Mouse (Mus musculus) granulocyte monocyte progenitor cell, adult 5-6 weeks (primary cell): Measurements from ENCODE around the gene Olfr190. TPM values are rescaled to one million over a fixed set of nuclear protein-coding genes. Genes with fewer than 3 reads are reported as not detected.
"Not testable (repeated sequence)": the region's sequence is repeated elsewhere in the genome, so short reads cannot be mapped to it uniquely, and the experiment has no call there.

ENCODE experiments used
- ATAC-seq: replicated peaks from 2 replicates; pipeline ENCODE4 v1.8.0; 2016; ENCODE audit warnings: mild to moderate bottlenecking, moderate TSS enrichment, inconsistent platforms; ENCODE audit not compliant: poor library complexity, severe bottlenecking
- total RNA-seq, 2 experiments: library from RNA; stranded (forward) in 1 of 2; stranded (reverse) in 1 of 2; fragments of 200-712, 200-1000 nt in 1 of 2; fragments of >200 nt in 1 of 2; fragmentation: Nextera tagmentation in 1 of 2; gene quantifications; 2 replicates each; pipeline ENCODE4 v1.2.3; 2014 to 2017

Olfr190 gene
- not detected in 2 replicates for total RNA-seq (2014; fragmentation: Nextera tagmentation)
- total RNA-seq (2017), result not detected in 2 replicates

- no peak for ATAC-seq
Observed at GRCm38 (mm10) chr16:59077905-59078304, at the start of gene Olfr190. Gene Olfr190, minus strand, starts transcription at chr16:59078005.

- no peak for ATAC-seq
Observed at GRCm38 (mm10) chr16:59120969-59121368, 43.2 kb upstream of the Olfr190 start, which contains the start of gene Olfr194. Gene Olfr194, minus strand, starts transcription at chr16:59121069.

GRCm38 (mm10) chr16:59111781-59112180 lies 34.0 kb upstream of the Olfr190 start, which contains the start of gene Olfr193:
Gene Olfr193, minus strand, starts transcription at chr16:59111881.
- ATAC-seq, result no peak

GRCm38 (mm10) chr16:59108522-59108921 lies 30.7 kb upstream of the Olfr190 start:
- not testable (repeated sequence) for ATAC-seq

- no peak for ATAC-seq
Observed at GRCm38 (mm10) chr16:59105312-59105711, 27.5 kb upstream of the Olfr190 start.

- ATAC-seq, result not testable (repeated sequence)
Observed at GRCm38 (mm10) chr16:59089722-59090121, 11.9 kb upstream of the Olfr190 start, which contains the start of gene Olfr191. Gene Olfr191, minus strand, starts transcription at chr16:59089822.

GRCm38 (mm10) chr16:59081113-59081512 lies 3.3 kb upstream of the Olfr190 start:
- not testable (repeated sequence) for ATAC-seq

- no peak for ATAC-seq
Observed at GRCm38 (mm10) chr16:59073520-59073919, 4.3 kb downstream of the Olfr190 start.

GRCm38 (mm10) chr16:59071755-59072154 lies 6.0 kb downstream of the Olfr190 start:
- ATAC-seq, result no peak

GRCm38 (mm10) chr16:59062411-59062810 lies 15.4 kb downstream of the Olfr190 start:
- not testable (repeated sequence) for ATAC-seq

GRCm38 (mm10) chr16:59049286-59049685 lies 28.5 kb downstream of the Olfr190 start:
- not testable (repeated sequence) for ATAC-seq

GRCm38 (mm10) chr16:59048860-59049259 lies 28.9 kb downstream of the Olfr190 start:
- no peak for ATAC-seq

- no peak for ATAC-seq
Observed at GRCm38 (mm10) chr16:59047579-59047978, 30.2 kb downstream of the Olfr190 start.

GRCm38 (mm10) chr16:59045835-59046234 lies 32.0 kb downstream of the Olfr190 start:
- no peak for ATAC-seq

GRCm38 (mm10) chr16:59039710-59040109 lies 38.1 kb downstream of the Olfr190 start, which contains the start of gene Olfr187:
Gene Olfr187, minus strand, starts transcription at chr16:59039767.
- ATAC-seq, result no peak

- no peak for ATAC-seq
Observed at GRCm38 (mm10) chr16:59030191-59030590, 47.6 kb downstream of the Olfr190 start, which contains the start of gene Olfr186. Gene Olfr186, minus strand, starts transcription at chr16:59030291.

Other genes with a start within 250 kb of the Olfr190 start
- gene Olfr177, start 203.2 kb downstream of the Olfr190 start, total RNA-seq (2014; fragmentation: Nextera tagmentation), result not detected in 2 replicates
- gene Olfr177, start 203.2 kb downstream of the Olfr190 start, total RNA-seq (2017), result not detected in 2 replicates
- gene Olfr178, start 185.9 kb downstream of the Olfr190 start, total RNA-seq (2014; fragmentation: Nextera tagmentation), result not detected in 2 replicates
- not detected in 2 replicates for gene Olfr178, start 185.9 kb downstream of the Olfr190 start, total RNA-seq (2017)
- gene Olfr181, start 149.2 kb downstream of the Olfr190 start, total RNA-seq (2014; fragmentation: Nextera tagmentation), result not detected in 2 replicates
- gene Olfr181, start 149.2 kb downstream of the Olfr190 start, total RNA-seq (2017), result not detected in 2 replicates
- gene Olfr180, start 148.6 kb downstream of the Olfr190 start, total RNA-seq (2014; fragmentation: Nextera tagmentation), result not detected in 2 replicates
- not detected in 2 replicates for gene Olfr180, start 148.6 kb downstream of the Olfr190 start, total RNA-seq (2017)
- not detected in 2 replicates for gene Olfr183, start 82.6 kb downstream of the Olfr190 start, total RNA-seq (2014; fragmentation: Nextera tagmentation)
- not detected in 2 replicates for gene Olfr183, start 82.6 kb downstream of the Olfr190 start, total RNA-seq (2017)
- not detected in 2 replicates for gene Olfr186, start 47.7 kb downstream of the Olfr190 start, total RNA-seq (2014; fragmentation: Nextera tagmentation)
- not detected in 2 replicates for gene Olfr186, start 47.7 kb downstream of the Olfr190 start, total RNA-seq (2017)
- gene Olfr187, start 38.2 kb downstream of the Olfr190 start, total RNA-seq (2014; fragmentation: Nextera tagmentation), result not detected in 2 replicates
- not detected in 2 replicates for gene Olfr187, start 38.2 kb downstream of the Olfr190 start, total RNA-seq (2017)
- gene Olfr191, start 11.8 kb upstream of the Olfr190 start, total RNA-seq (2014; fragmentation: Nextera tagmentation), result not detected in 2 replicates
- not detected in 2 replicates for gene Olfr191, start 11.8 kb upstream of the Olfr190 start, total RNA-seq (2017)
- not detected in 2 replicates for gene Olfr193, start 33.9 kb upstream of the Olfr190 start, total RNA-seq (2014; fragmentation: Nextera tagmentation)
- not detected in 2 replicates for gene Olfr193, start 33.9 kb upstream of the Olfr190 start, total RNA-seq (2017)
- gene Olfr194, start 43.1 kb upstream of the Olfr190 start, total RNA-seq (2014; fragmentation: Nextera tagmentation), result not detected in 2 replicates
- not detected in 2 replicates for gene Olfr194, start 43.1 kb upstream of the Olfr190 start, total RNA-seq (2017)
- not detected in 2 replicates for gene Olfr195, start 69.0 kb upstream of the Olfr190 start, total RNA-seq (2014; fragmentation: Nextera tagmentation)
- gene Olfr195, start 69.0 kb upstream of the Olfr190 start, total RNA-seq (2017), result not detected in 2 replicates
- not detected in 2 replicates for gene Olfr196, start 92.4 kb upstream of the Olfr190 start, total RNA-seq (2014; fragmentation: Nextera tagmentation)
- not detected in 2 replicates for gene Olfr196, start 92.4 kb upstream of the Olfr190 start, total RNA-seq (2017)
- not detected in 2 replicates for gene Olfr198, start 125.5 kb upstream of the Olfr190 start, total RNA-seq (2014; fragmentation: Nextera tagmentation)
- gene Olfr198, start 125.5 kb upstream of the Olfr190 start, total RNA-seq (2017), result not detected in 2 replicates
- not detected in 2 replicates for gene Olfr199, start 141.8 kb upstream of the Olfr190 start, total RNA-seq (2014; fragmentation: Nextera tagmentation)
- not detected in 2 replicates for gene Olfr199, start 141.8 kb upstream of the Olfr190 start, total RNA-seq (2017)
- not detected in 2 replicates for gene Olfr201, start 194.6 kb upstream of the Olfr190 start, total RNA-seq (2014; fragmentation: Nextera tagmentation)
- not detected in 2 replicates for gene Olfr201, start 194.6 kb upstream of the Olfr190 start, total RNA-seq (2017)
- gene Olfr202, start 208.8 kb upstream of the Olfr190 start, total RNA-seq (2014; fragmentation: Nextera tagmentation), result not detected in 2 replicates
- not detected in 2 replicates for gene Olfr202, start 208.8 kb upstream of the Olfr190 start, total RNA-seq (2017)
- gene Olfr203, start 220.9 kb upstream of the Olfr190 start, total RNA-seq (2014; fragmentation: Nextera tagmentation), result not detected in 2 replicates
- gene Olfr203, start 220.9 kb upstream of the Olfr190 start, total RNA-seq (2017), result not detected in 2 replicates
- gene Olfr204, start 240.2 kb upstream of the Olfr190 start, total RNA-seq (2014; fragmentation: Nextera tagmentation), result not detected in 2 replicates
- not detected in 2 replicates for gene Olfr204, start 240.2 kb upstream of the Olfr190 start, total RNA-seq (2017)